Mouse (Mus musculus) megakaryocyte, embryonic 14.5 days (primary cell): ENCODE data around the gene Ascl1.

Experiments used
- FLI1 ChIP-seq: IDR thresholded peaks from 2 replicates; pipeline ENCODE4 v1.6.1; 2012; ENCODE audit warnings: low read length, inconsistent platforms, mixed read lengths
- GATA1 ChIP-seq: IDR thresholded peaks from 3 replicates; pipeline ENCODE4 v1.6.1; 2012; ENCODE audit warnings: mixed read lengths, low read length, inconsistent platforms, borderline replicate concordance

DNA sequence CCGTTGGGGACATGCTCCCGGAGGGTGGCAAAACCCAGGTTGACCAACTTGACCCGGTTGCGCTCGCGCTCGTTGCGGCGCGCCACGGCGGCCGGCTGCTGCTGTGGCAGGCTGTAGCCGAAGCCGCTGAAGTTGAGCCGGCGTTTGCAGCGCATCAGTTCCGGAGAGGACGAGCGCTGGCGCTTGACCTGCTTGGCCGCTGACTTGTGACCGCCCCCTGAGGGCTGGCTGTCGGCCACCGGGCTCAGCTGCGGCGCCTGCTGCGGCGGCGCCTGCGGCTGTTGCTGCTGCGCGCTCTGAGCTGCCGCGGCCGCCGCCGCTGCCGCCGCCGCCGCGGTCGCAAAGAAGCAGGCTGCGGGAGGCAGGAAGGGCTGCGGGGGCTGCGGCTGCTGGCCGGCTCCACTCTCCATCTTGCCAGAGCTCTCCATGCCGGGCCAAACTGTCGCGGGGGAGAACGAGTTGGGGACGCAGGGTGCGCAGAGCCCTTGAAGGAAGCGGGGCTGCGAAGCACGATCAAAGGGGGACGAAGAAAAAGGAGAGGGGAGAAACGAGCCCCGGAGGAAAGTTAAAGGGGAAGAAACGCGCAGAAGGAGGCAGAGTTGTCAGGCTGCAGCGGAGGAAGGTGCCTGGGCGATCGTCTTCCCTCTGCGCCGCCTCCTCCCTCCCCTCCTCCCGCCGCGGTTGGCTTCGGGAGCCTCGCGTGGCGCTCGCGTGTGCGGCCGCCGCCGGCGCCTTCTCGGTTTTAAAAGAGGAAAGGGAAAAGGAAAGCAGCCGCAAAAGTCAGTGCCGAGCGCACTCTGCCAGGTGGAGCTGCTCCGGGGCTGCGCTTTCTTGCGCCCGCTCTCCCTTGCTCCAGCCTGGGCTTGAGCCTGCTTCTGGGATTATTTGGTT is 554 bp downstream of the Ascl1 start:
- no peak for TF ChIP-seq GATA1
- TF ChIP-seq FLI1: no peak
